Comparison of ENCODE assay signal across 27 mouse cellular contexts in the genomic region with DNA sequence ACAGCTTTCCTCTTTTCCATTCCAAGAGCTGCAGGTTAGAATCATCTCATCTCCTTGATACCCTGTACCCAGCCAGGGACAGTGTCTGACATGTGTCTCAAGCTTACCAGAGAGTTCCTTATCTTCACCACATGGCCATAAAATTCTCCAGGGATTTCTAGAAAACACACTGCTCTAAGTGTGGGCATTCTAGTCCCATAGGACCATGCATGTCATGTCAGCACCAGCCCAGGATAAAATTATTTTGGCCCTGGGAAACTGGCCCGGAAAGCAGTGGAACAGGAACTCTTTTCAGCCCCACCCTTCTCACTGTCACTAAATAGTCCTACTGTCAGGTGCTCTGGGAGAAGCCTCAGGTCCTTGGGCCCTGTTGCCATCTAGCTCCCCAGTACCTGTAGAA. TPM values are rescaled to one million over a fixed set of nuclear protein-coding genes. Genes with fewer than 3 reads are reported as not detected.
DNase-seq lines count a peak whose midpoint lies in the region; TF ChIP-seq lines count a peak whose summit lies in the region.
"Had no signal": no experiment of that assay in that cellular context is flagged by ENCODE, and none has a peak within 500 bp of the region (broad histone marks: within the 10 kb centered on the region; RNA-seq: fewer than 3 reads in every experiment).

No protein-coding gene starts in this region.

- H3K27ac ChIP-seq in layer of hippocampus, adult 2 months, result peak overlapping the region; percentile 62; the same call in 1 of the 2 replicates
- peak overlapping the region; percentile 64 for H3K27ac ChIP-seq in testis, adult 2 months (ENCODE audit: control insufficient read depth, insufficient read depth, low read depth, low read length)
- H3K27ac ChIP-seq: embryonic facial prominence, embryonic 13.5 days; hindbrain, embryonic 12.5 days; kidney, embryonic 15.5 days; limb, embryonic 12.5 days; liver, embryonic 12.5 days; macrophage; midbrain, embryonic 15.5 days; stomach, embryonic 15.5 days had no signal

- no peaks in the 10 kb centered on the region for H3K27me3 ChIP-seq in testis, adult 2 months (ENCODE audit: control insufficient read depth, insufficient read depth, low read length)
- H3K27me3 ChIP-seq: embryonic facial prominence, embryonic 13.5 days; hindbrain, embryonic 12.5 days; kidney, embryonic 15.5 days; limb, embryonic 12.5 days; midbrain, embryonic 15.5 days; Patski; stomach, embryonic 15.5 days had no signal

- intact Hi-C loops in heart, postnatal 25 days (cut with DNase I), result no loop called here

- no peak overlapping the region for H3K4me3 ChIP-seq in layer of hippocampus, adult 2 months
- H3K4me3 ChIP-seq in testis, adult 2 months (ENCODE audit: control insufficient read depth, low read depth, low read length), result no peak overlapping the region
- H3K4me3 ChIP-seq: embryonic facial prominence, embryonic 13.5 days; hindbrain, embryonic 12.5 days; kidney, embryonic 15.5 days; limb, embryonic 12.5 days; liver, embryonic 12.5 days; midbrain, embryonic 15.5 days; stomach, embryonic 15.5 days had no signal

- H3K36me3 ChIP-seq in testis, adult 2 months (ENCODE audit: control insufficient read depth, insufficient read depth, low read length), result no peaks in the 10 kb centered on the region; the same call in 1 of the 2 replicates
- H3K36me3 ChIP-seq: embryonic facial prominence, embryonic 13.5 days; G1E; kidney, embryonic 15.5 days; liver, embryonic 12.5 days; midbrain, embryonic 15.5 days; stomach, embryonic 15.5 days had no signal

- no peak for TF ChIP-seq CTCF in layer of hippocampus, adult 2 months (conservative IDR thresholded peaks at IDR 0.05)
- TF ChIP-seq CTCF in testis, adult 2 months (IDR thresholded peaks at IDR 0.05; ENCODE audit: control insufficient read depth, insufficient read depth, insufficient replicate concordance, low read depth, low read length), result no peak

- no peak for TF ChIP-seq POLR2A in testis, adult 2 months (IDR thresholded peaks at IDR 0.05; ENCODE audit: control insufficient read depth, low read depth, low read length)

- peak; percentile 91 for DNase-seq in heart, adult 11 months
- DNase-seq in heart, postnatal 25 days (ENCODE audit: low spot score), result no peak
- no peak for DNase-seq in layer of hippocampus, adult 2 months (ENCODE audit: low spot score in 2 of 2)
- DNase-seq in layer of hippocampus, adult 9-11 months, result no peak
- DNase-seq in testis, postnatal 14 days (ENCODE audit: low spot score), result no peak
- DNase-seq in frontal cortex, postnatal 10 days (ENCODE audit: low spot score in 2 of 2), result no peak
- DNase-seq: adrenal gland, postnatal 14 days; cerebellum, adult 11-12 months; cerebellum, postnatal 10 days; gastrocnemius, postnatal 14 days; heart, postnatal 36 days; layer of hippocampus, postnatal 36 days; liver, postnatal 0 days; right cerebral cortex, postnatal 25 days; thymus, adult 2 months; thymus, postnatal 36 days had no signal

- H3K4me1 ChIP-seq in testis, adult 2 months (ENCODE audit: control insufficient read depth, insufficient read depth, low read length), result peaks cover 5% of the 10 kb centered on the region; the same call in 1 of the 2 replicates
- H3K4me1 ChIP-seq: liver, embryonic 12.5 days; stomach, embryonic 15.5 days had no signal

RNA-seq across cellular contexts. Expression of a gene that starts 9.8 kb away (rescaled TPM):
- 10 to 100 TPM; 23.7 to 27.0 TPM for total RNA-seq in heart, postnatal 25 days (2021)
- total RNA-seq in layer of hippocampus, adult 2 months (2021), result 100 to 1,000 TPM; 162 to 170 TPM
- 18.3 and 25.7 TPM in 2 replicates for polyA plus RNA-seq in testis, adult 2 months (2012; rRNA removed)

Comparison
In these comparisons a context has a peak if more than half of its experiments do, and no peak if none do; other contexts are left out.
1. RNA of a gene that starts 9.8 kb away (total RNA-seq): 162 to 170 TPM in layer of hippocampus, adult 2 months; 23.7 to 27.0 TPM in heart, postnatal 25 days; every median in the first group is over 4 times any median in the second.